Mouse (Mus musculus): Measurements from ENCODE around the gene Paqr5.

Paqr5 gene

DNA sequence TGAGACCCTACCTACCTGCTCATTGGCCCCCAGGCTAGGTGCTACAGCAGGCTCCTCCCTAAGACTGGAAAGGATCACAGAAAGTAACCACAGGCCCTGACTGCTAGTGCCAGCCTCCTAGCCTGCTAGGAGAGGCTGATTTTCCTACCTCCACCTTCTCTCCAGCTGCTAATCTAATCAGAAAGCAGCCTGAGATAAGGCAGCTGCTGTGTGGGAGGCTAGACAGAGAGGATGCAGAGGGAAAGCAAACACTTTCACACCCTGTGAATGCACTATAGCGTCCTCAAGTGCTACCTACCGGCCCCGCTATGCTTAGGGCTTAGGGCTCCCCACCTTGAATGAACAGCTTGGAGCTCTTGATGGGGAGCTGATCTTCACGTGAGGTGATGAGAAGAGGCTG is 19.6 kb downstream of the Paqr5 start:
- DNase-seq, result no peak

DNA sequence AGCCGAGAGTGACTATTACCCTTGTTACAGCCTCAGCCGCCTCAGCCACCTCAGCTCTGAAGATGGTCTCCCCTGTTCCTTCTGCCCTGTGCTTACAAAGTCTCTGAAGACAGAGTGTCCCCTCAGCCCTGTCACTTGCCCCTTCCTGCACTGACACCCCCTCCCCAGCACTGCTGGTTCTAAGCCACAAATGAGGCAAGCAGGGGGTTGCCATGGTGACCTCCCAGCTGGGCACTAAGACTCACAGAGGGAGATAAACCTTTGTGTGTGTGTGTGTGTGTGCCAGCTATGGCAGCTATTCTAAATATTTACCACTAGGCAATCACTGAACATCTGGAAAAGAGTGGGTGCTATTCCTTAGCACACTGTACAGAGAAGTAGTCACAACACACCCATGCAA is 23.0 kb downstream of the Paqr5 start:
- DNase-seq, result no peak

DNA sequence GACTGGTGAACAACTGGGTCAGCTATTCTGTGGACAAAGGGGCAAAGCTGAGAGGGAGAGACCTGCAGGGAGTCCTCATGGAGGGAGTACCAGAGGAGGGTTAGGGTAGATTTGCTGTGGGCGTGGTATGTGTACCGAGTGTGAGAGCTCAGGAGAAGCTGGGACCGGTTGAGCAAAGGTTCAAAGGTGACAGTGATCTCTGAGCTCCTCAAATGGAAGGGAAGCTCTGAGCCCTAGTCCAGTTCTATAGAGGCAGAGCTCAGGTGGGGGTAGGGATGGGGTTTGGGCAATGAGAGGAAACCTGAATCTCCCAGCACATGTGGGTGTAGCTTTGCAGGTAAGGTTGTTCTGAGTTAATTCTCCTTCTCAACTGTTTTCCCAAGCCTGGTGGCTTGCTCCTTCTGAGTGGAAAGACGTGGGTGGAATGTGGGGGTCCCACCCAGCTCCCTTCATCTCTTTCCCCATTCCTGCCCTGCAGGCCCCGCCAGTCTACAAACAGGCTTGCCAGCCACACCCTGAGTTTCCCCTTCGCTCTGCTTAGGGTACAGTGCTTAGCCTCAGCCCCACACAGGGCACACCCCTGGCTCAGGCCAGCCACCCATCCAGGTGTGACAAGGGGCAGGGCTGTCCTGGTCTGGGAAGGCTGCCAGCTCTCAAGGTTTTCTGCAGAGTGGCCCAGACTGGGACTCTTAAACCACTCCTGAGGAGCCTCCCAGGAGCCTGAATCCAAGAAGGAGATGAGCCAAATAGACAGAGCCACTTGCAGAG is 26.8 kb downstream of the Paqr5 start:
- DNase-seq, result no peak

DNA sequence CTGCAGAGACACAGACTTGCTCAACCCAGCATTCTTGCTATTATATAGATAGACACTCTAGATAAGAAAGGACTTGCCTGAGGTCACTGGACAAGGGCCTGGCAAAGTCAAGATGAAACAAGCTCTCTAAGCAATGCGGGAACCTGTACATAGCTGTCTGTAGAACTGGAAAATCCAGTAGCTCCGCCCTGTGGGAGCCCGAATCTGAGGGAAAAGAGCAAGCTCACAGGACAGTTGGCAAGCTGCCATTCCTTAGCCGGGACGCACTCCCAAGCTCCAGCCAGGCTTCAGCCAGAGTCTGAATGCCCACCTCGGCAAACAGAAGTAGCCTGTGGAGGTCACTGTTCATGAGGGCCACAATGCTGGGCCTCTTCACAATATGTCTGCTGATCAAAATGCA is 28.8 kb downstream of the Paqr5 start:
- no peak for DNase-seq

DNA sequence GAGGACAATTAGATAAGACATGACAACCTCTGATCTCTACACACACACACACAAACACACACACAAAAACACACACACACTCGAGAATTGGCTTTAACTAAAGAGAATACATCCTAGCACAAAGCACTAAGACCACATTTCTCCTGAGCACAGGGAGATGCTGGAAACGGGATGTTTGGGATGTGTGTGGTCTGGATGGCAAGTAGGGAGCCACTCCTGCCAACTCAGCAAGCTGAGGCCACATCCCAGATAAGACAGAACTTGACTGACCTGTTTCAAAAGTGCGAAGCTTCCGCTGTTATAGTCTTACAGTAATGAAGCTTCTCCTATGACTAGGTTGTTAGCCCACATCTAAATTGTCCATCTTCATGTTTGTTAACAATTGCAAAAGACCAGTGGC is 35.5 kb downstream of the Paqr5 start:
- no peak for DNase-seq

DNA sequence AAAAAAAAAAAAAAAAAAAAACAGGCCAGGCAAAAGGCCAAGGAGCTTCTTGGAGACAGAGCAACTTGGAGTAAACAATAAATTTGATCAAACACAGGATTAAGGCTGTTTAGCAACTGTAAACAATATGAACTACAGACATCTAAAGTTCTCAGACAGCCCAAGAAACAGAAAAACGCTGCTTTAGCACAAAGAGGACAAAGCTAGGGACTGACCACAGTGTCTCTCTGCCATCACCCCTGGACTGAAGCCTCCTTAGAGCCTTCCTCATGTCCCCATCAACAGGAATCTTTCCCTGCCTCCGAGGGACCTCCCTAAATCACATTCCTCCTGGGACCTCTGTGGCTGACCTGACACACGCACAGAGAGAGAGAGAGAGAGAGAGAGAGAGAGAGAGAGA is 35.9 kb downstream of the Paqr5 start:
- DNase-seq, result no peak

DNA sequence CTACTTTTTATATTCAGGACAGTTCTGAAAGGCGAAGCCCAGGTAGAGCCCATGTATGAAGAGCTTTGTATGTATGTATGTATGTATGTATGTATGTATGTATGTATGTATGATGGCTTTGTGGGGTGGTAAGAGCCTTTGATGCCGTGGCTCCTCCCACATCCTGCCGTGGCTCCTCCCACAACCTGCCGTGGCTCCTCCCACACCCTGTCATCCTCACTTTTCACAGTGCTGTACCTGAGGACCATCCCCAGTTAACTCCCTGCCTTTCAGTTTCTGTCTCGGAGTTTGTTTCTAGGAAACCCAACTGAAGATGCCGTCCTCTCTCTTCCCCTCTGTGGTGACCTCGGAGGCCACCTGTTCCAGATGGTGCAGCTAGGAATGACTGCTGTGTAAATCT is 40.6 kb downstream of the Paqr5 start:
- DNase-seq, result no peak

DNA sequence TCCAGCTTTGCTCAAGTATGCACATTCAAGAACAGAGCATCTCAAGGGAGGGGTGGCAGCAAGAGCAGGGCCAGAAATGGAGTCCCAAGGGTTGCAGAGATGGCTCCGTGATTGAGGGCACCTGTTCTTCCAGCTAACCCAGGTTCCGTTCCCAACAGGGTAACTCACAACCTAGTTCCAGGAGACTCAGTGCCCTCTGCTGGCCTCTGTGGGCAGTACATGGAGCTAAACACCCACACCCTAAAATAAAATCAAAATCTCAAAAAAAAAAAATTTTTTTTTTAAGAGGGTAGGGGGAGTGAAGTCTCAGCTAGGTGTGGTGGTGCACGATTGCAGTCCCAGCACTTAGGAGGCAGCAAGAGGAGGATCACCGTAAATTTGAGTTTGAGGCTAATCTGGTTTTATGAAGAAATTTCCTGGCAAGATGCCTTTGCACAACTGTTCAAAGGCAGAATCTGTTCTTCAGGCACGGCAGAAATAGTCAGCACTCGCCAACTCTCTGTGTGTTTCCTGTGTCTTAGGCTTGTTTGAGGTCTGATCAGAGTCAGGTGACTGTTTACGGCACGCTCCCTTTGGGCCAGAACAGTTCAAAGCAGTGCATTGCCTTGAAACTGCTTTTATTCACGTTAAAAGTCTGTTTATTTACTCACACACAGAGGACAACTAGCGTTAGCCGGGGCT is 41.3 kb downstream of the Paqr5 start:
- peak; percentile 30 for DNase-seq

DNA sequence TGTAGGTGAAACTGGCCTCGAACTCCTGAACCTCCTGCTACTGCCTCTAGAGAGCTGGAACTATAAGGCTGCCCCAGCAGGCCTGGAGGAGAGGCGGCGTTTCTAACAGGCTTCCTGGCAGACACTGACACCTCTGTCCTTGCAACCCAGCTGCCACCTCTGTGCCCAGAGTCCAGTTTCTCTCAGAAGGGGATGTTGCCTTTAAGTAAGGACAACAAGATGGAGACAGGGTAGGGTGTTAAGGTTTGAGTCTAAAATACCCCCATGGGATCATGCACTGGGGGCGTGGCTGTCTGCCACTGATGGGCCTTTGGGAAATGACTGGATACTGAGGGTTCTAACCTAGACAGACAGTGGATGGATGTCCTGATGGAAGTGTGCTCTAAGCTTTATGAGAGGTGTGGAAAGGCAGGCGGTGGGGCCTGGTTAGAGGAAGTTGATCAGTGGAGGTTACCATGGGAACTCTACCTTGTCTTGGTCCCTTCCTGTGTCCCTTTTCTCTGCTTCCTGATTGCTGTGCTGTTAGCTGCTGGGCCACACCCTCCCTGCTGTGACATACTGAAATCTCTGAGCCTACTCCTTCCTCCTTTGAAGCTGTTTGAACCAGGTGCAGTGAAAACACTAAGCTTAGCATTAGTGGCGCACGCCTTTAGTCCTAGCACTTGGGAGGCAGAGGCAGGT is 43.6 kb downstream of the Paqr5 start:
- no peak for DNase-seq

DNA sequence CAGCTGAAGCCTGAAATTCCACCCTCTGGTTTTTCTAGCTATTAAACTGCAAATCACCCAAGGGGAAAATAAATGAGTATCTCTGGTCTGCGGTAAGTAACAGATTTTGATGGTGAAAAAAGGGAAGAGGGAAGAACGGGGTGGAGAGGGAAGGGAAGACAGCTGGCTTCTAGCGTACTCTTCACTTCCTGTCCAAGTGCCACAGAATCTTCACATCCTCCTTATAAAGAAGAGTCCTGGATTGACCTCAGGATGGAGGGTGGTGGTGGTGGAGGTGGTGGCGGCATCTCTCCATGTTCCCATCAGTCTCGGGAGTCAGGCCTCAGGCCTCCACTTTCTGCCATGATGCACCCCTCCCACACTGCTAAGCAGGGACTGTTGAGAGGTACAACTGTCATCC is 44.8 kb downstream of the Paqr5 start:
- DNase-seq, result no peak

DNA sequence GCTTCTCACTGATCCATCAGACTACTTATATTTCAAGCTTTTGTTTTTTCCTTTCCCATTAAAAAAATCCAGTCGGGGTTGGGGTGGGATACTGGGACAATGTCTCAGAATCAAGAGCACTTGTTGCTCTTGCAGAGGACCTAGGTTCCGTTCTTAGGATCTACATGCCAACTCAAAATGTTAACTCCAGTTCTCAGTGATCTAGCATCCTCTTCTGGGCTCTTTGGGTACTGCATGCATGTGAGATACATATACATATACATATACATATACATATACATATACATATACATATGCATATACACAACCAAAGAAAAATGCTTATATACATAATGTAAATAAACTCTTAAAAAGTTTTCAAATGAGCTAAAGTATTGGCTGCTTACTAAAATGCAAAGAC is 46.7 kb downstream of the Paqr5 start:
- no peak for DNase-seq

DNA sequence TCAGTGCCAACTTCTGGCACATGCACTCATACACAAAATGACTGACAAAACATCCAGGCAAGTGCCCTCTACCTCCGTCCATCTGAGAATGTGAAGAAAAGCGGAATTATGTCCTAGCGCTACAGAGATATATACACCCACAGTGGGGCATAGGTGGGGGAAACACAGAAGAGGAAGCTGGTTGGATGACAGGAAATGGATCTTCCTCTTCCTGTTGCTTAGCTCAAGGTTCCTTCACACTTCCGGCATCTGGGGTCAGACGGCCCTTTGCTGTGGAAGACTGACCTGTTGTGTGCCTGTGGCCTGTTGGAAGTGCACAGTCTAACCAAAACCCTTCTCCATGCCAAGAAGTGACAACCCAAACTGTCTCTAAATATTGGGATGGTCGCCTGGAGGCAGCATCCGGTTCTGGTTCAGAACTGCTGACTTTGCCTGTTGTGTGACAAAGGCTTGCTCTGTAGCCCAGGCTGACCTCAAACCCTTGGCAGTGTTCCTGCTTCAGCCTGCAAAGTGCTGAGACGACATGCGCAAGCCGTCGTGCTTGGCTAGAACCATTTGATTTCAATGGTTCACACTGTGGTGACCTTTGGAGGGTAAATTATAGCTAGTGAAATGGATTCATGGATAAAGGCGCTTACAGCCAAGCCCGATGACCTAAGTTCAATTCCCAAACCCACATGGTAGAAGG is 49.3 kb downstream of the Paqr5 start:
- no peak for DNase-seq

DNA sequence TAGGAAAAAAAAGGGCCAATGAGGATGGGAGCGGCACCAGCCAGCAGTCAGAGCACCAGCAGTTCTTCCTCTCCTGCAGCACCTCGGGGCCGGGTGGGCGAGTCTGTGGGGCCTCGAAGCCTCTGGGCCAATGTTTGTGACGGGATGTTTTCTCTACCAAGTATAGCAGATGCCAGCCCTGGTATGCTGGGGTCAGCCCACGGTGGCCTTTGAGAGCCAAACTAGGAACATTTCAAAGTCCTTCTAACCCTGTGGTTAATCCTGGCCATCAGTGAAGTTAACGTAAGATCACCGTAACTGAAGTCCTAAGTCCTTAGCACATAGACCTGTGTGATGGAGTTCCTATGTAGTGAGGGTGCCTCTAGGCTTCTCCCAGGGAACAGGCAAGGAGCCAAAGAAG is 54.6 kb downstream of the Paqr5 start:
- no peak for DNase-seq

DNA sequence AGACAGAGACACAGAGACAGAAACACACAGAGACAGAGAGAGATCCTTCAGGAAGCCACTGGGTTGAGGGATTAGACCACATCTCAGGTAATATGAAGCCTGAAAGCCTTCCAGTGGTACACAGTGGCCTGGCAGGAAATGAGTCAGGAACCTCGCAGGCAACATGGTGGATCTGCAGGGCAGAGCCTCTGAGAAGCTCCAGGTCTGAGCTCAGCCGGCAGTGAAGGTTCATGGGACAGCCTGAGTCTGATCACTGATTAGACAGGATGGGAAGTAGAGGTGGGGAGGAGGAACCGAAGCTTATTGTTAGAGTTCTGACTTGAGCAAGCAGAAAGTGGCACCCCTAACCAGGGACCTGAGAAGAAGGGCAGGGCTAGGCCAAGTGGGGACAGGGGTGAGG is 55.6 kb downstream of the Paqr5 start:
- no peak for DNase-seq

DNA sequence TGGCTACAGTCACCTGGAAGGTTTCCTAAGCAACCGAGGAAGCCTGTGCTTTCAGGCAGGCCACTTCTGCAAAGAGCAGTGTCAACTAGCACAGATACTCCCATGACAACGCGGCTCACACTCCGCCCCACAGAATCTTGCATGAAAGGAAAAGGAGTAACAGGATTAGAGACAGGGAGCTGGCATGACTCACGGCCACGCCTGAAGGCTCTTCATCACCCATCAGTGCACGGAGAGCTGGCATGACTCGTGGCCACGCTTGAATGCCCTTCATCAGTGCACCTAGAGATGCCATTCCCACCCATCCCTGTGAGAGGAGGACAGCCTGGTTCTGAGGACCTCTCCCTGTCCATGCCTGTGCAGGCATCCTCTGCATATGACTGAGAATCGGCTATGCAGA is 59.3 kb downstream of the Paqr5 start:
- no peak for DNase-seq

DNA sequence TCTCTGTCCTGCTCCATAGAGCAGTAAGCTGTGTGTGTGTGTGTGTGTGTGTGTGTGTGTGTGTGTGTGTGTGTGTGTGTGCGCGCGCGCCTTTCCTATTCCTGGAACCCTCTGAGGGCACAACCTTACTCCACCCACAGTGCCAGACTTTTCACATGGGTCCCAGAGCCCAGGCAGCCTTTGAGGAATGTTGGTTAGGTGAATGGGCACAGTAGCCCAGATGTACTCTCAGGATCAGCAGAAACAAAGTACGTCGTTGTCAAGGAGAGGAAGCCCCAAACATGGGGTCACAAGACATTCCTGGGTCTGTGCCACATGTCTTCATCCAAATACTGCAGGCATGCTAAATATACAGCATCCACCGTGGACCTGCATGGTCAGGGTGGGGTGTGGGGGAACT is 60.7 kb downstream of the Paqr5 start:
- DNase-seq, result no peak

DNA sequence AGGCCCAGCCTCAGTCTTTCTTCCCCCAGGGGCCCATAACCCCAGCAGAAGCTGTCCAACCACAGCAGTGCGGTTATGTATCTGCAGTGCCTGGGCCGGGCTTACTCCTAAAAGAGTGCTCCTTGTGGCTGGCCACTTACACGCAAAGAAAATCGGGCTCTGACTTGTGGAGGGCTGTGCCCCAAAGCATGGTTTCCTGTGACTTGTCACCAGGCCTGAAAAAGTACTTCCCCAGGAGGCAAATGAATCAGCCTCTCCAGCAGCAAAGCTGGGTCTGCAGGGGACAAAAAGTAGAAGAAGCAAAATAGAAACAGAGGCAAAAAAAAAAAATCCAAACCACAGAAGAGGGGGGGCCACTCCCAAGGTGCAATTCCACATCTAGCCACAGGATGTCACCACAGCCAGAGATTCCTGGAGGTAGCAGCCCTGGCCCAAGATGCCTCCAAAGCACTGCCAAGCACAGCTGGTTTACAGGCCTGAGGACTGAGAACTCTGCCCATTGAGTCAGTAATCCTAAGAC is 61.2 kb downstream of the Paqr5 start:
- DNase-seq, result peak; percentile 43

DNA sequence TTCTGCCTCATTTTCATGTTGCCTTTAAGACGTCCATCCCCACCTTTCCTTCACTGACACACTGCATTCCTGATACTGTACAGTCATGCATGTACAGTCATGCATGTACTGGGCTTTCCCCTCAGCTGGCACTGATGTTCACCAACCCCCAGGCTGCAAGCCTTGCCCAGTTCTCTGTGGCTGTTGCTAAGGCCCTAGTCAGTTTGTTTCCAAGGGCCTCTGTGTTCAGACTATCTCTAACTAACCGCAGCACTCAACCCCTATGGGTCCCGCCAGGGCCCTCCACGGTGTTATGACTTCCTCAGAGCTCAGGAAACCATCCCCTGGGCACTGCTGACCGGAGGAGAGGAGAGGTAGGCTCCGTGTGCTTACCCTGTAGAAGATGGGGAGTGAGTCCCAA is 63.3 kb downstream of the Paqr5 start:
- no peak for DNase-seq

DNA sequence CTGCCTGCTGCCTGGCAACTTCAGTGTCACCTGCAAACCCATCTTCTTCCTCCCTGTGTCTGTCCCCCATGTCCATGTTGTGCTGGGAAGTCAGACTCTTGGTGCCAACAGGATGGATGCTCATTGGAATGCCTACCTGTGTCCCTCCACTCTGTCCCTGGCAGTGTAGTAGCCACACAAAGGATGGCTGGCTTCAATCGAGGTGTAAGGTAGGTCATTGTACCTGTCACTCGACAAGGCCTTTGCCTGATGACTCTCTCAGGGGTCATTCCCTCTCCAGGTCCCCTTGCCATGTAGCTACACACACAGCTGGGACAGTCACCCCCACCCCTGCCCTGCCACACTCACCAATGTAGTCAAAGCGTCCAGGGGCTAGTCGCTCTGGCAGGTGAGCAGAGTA is 65.5 kb downstream of the Paqr5 start:
- no peak for DNase-seq

DNA sequence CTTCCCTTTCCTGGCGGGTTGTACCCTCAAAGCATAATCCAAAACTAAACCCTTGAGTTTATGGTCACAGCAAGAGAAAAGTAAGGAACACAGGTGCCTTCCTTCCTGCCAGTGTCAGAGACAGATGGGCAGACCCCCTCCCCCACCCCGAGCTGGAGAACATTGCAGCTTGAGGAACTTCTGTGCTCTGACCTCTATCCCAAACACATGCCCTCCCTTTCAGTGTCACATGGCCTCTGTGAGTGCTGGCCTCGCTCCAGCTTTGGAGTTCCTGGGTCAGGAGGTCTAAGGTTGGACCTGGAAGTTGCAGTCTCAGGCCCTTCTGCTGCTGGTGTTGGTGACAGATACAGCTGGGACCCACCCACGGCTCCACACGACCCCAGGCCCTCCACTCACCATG is 65.9 kb downstream of the Paqr5 start:
- no peak for DNase-seq

DNA sequence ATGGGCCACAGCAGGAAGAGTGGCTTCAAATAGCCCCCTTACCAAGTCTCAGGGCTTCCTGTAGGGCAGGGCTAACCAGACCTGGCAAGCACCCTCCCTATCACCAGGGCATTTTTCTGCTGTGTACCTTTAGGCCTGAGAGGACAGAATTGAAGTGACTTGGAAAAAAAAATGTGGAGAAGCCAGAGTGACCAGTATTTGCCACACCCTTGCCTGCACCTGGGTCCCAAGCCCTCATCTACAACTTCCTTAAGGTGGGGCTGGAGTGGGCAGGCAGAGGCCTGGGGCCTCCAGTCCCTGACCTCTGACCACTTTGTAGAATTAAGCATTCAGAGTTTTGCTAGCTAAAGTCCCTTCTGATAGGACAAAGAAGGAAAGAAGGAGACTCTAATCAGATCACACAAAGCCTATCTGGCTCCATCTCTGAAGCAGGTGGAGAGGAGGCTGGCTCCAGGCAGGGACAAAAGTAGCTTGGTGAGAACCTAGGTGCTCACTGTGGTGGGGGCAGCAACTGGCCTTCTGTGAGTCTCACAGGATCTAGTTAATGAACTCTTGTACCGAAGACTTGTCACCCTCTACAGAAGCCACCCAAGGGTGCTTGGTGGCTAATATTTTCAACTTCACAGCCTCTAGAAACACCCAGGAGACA is 66.6 kb downstream of the Paqr5 start:
- no peak for DNase-seq

DNA sequence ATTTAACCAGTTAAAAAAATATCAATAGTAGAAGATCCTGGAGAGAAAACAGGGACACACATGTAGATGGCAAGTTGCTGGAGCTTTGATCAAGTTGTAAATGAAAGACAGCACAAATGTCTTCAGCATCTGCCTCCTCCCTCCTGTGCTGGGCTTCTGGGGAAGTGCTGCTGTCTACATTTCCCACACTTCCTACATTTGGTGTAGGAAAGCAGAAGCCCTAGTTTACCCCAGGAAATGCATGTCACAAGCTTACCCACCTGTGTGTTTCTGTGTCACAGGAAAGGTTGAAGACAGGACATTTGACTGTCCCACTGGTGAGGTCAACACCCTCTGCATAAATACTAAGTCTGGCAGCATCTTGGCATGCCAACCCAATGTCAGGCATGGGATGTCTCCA is 71.9 kb downstream of the Paqr5 start:
- no peak for DNase-seq

DNA sequence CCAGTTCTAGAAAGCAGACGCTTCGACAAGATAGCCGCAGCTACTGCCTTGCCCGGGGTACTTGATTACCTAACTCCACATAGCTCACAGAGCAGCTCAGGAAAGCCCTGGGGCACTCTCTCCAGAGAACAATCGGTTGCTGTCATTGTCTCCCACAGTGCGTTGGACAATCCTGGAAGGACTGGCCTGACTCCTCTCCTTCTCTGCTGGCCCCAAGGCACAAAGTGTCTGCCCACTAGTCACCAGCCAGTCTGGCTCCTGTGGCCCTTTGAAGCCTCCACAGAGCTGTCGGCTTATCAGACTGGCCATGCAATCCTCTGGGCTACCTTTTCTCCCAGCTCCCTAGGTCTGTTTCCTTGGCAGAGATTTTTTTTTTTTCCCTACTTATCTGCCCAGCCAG is 74.4 kb downstream of the Paqr5 start:
- no peak for DNase-seq

Data from cerebellum, adult 9-10 months (tissue).